ENCODE assay signal across 8 mouse cellular contexts in the genomic region with DNA sequence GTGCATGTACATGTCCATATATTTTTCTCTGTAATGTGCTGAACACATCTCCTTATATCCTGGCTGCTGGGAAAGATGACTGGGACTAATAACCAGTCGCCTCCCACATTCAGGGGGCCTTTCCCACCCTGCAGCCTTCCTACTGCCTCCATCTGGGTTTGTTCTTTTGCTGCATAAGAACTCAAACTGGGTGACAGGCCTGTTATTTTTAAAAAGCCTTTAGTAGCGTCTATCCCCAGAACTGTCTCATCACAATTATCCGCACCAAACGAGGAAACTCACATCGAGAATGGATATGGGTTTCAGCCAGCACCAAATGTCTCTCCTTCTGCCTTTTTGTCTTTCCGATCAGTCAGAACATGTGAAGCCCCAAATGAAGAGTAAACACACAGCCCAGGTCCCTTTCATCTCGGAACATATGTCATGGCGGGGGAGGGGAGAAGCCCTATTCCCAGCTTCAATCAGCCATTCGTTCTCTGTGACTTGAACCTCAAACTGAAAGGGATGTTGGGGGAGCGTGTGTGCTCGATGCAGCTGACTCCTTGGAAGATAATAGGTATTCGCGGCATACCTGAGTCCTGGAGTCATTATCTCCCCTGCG.
DNase-seq lines count a peak whose midpoint lies in the region; ATAC-seq lines count a peak whose summit lies in the region.

No protein-coding gene starts in this region.

- 29% methylated on average over 14 of the region's 14 CpGs for WGBS in forebrain, embryonic 12.5 days
- 48% methylated on average over 14 of the region's 14 CpGs for WGBS in liver, embryonic 12.5 days (ENCODE audit: insufficient replicate concordance)
- 28% methylated on average over 14 of the region's 14 CpGs for WGBS in kidney, embryonic 14.5 days

- H3K4me3 ChIP-seq in forebrain, embryonic 12.5 days (replicated peaks) = no peak overlapping the region
- H3K4me3 ChIP-seq in liver, embryonic 12.5 days = no peak overlapping the region
- H3K4me3 ChIP-seq in kidney, embryonic 14.5 days (ENCODE audit: low read length) = no peak overlapping the region

- H3K4me1 ChIP-seq in forebrain, embryonic 12.5 days = peaks cover 23% of the 10 kb centered on the region
- no peaks in the 10 kb centered on the region for H3K4me1 ChIP-seq in liver, embryonic 12.5 days
- peaks cover 9% of the 10 kb centered on the region; the same call in 1 of the 2 replicates for H3K4me1 ChIP-seq in kidney, embryonic 14.5 days (ENCODE audit: control insufficient read depth, insufficient read depth, low read length)

- H3K4me2 ChIP-seq in forebrain, embryonic 12.5 days = peak overlapping the region; percentile 29
- H3K4me2 ChIP-seq in liver, embryonic 12.5 days = no peak overlapping the region
- H3K4me2 ChIP-seq in kidney, embryonic 14.5 days (replicated peaks; ENCODE audit: low read depth, low read length) = no peak overlapping the region

- no peaks in the 10 kb centered on the region for H3K27me3 ChIP-seq in forebrain, embryonic 12.5 days
- no peaks in the 10 kb centered on the region for H3K27me3 ChIP-seq in liver, embryonic 12.5 days (replicated peaks)
- H3K27me3 ChIP-seq in kidney, embryonic 14.5 days (ENCODE audit: control insufficient read depth, insufficient read depth, low read length) = no peaks in the 10 kb centered on the region

- H3K27ac ChIP-seq in forebrain, embryonic 12.5 days = peak overlapping the region; percentile 85
- H3K27ac ChIP-seq in liver, embryonic 12.5 days = no peak overlapping the region
- H3K27ac ChIP-seq in kidney, embryonic 14.5 days (ENCODE audit: low read depth, low read length) = no peak overlapping the region

- ATAC-seq in forebrain, embryonic 12.5 days (ENCODE audit: low FRiP score) = peak; percentile 71
- ATAC-seq in liver, embryonic 12.5 days = no peak
- ATAC-seq in kidney, embryonic 14.5 days (ENCODE audit: low FRiP score, low TSS enrichment) = no peak

- H3K9me3 ChIP-seq in forebrain, embryonic 12.5 days = no peaks in the 10 kb centered on the region
- H3K9me3 ChIP-seq in liver, embryonic 12.5 days (replicated peaks) = no peaks in the 10 kb centered on the region
- peaks cover 4% of the 10 kb centered on the region; the same call in 1 of the 2 replicates for H3K9me3 ChIP-seq in kidney, embryonic 14.5 days (ENCODE audit: control insufficient read depth, low read length)

- no peak overlapping the region; the same call in 1 of the 2 replicates for H3K9ac ChIP-seq in forebrain, embryonic 12.5 days
- no peak overlapping the region for H3K9ac ChIP-seq in liver, embryonic 12.5 days
- H3K9ac ChIP-seq in kidney, embryonic 14.5 days (ENCODE audit: low read depth, low read length) = no peak overlapping the region

- no peaks in the 10 kb centered on the region for H3K36me3 ChIP-seq in forebrain, embryonic 12.5 days (replicated peaks)
- no peaks in the 10 kb centered on the region for H3K36me3 ChIP-seq in liver, embryonic 12.5 days
- no peaks in the 10 kb centered on the region for H3K36me3 ChIP-seq in kidney, embryonic 14.5 days (ENCODE audit: control insufficient read depth, insufficient read depth, low read length)

- intact Hi-C loops in heart, postnatal 10 days (cut with DNase I) = no loop called here

- peak; percentile 30 to 37 for DNase-seq in cerebellum, adult 18-20 months
- peak; percentile 69 to 76 for DNase-seq in layer of hippocampus, postnatal 10 days (ENCODE audit: low spot score in 2 of 2)
- DNase-seq in neural tube, embryonic 10.5 days (ENCODE audit: extremely low spot score, low spot score) = peak; percentile 38
- DNase-seq in heart, postnatal 10 days = no peak
- no peak for DNase-seq in liver

Comparison
In these comparisons a context has a peak if more than half of its experiments do, and no peak if none do; other contexts are left out.
1. DNase-seq: peak in cerebellum, adult 18-20 months (2 of 2), layer of hippocampus, postnatal 10 days (2 of 2) and neural tube, embryonic 10.5 days (single experiment); none in heart, postnatal 10 days (0 of 2) and liver (single experiment).